Mouse (Mus musculus): Measurements from ENCODE around the gene Gid8.
"Not testable (repeated sequence)": the region's sequence is repeated elsewhere in the genome, so short reads cannot be mapped to it uniquely, and the experiment has no call there.

Gid8 gene

GRCm38 (mm10) chr2:180703175-180703574, 6.7 kb upstream of the Gid8 start:
- H3K36me3 ChIP-seq (ENCODE audit: control insufficient read depth, insufficient read depth, low read length, poor library complexity, severe bottlenecking) = no peaks in the 10 kb centered on the region
- no peaks in the 10 kb centered on the region for H3K27me3 ChIP-seq (ENCODE audit: control insufficient read depth, insufficient read depth, low read length, poor library complexity, severe bottlenecking)
- no peak for DNase-seq (ENCODE audit: low read depth, low spot score)

- no peaks in the 10 kb centered on the region for H3K27me3 ChIP-seq (ENCODE audit: control insufficient read depth, insufficient read depth, low read length, poor library complexity, severe bottlenecking)
- no peaks in the 10 kb centered on the region for H3K36me3 ChIP-seq (ENCODE audit: control insufficient read depth, insufficient read depth, low read length, poor library complexity, severe bottlenecking)
- peak; percentile 51 for DNase-seq (ENCODE audit: low read depth, low spot score)
Measured at GRCm38 (mm10) chr2:180703645-180704359, 6.1 kb upstream of the Gid8 start.

GRCm38 (mm10) chr2:180704591-180704990, 5.3 kb upstream of the Gid8 start:
- H3K36me3 ChIP-seq (ENCODE audit: control insufficient read depth, insufficient read depth, low read length, poor library complexity, severe bottlenecking) = no peaks in the 10 kb centered on the region
- DNase-seq (ENCODE audit: low read depth, low spot score) = no peak

GRCm38 (mm10) chr2:180705066-180705465, 4.9 kb upstream of the Gid8 start:
- DNase-seq (ENCODE audit: low read depth, low spot score) = peak; percentile 62
- no peaks in the 10 kb centered on the region for H3K27me3 ChIP-seq (ENCODE audit: control insufficient read depth, insufficient read depth, low read length, poor library complexity, severe bottlenecking)
- no peaks in the 10 kb centered on the region for H3K36me3 ChIP-seq (ENCODE audit: control insufficient read depth, insufficient read depth, low read length, poor library complexity, severe bottlenecking)

More at GRCm38 (mm10) chr2:180704591-180704990, 5.3 kb upstream of the Gid8 start:
- H3K27me3 ChIP-seq (ENCODE audit: control insufficient read depth, insufficient read depth, low read length, poor library complexity, severe bottlenecking) = no peaks in the 10 kb centered on the region

- no peaks in the 10 kb centered on the region for H3K36me3 ChIP-seq (ENCODE audit: control insufficient read depth, insufficient read depth, low read length, poor library complexity, severe bottlenecking)
- peak; percentile 32 for DNase-seq (ENCODE audit: low read depth, low spot score)
- H3K27me3 ChIP-seq (ENCODE audit: control insufficient read depth, insufficient read depth, low read length, poor library complexity, severe bottlenecking) = no peaks in the 10 kb centered on the region
Measured at GRCm38 (mm10) chr2:180705975-180706374, 3.9 kb upstream of the Gid8 start.

- H3K27me3 ChIP-seq (ENCODE audit: control insufficient read depth, insufficient read depth, low read length, poor library complexity, severe bottlenecking) = no peaks in the 10 kb centered on the region
- no peak for DNase-seq (ENCODE audit: low read depth, low spot score)
- H3K36me3 ChIP-seq (ENCODE audit: control insufficient read depth, insufficient read depth, low read length, poor library complexity, severe bottlenecking) = peaks cover 6% of the 10 kb centered on the region
Measured at GRCm38 (mm10) chr2:180709023-180709922, 644 bp upstream of the Gid8 start.

GRCm38 (mm10) chr2:180710276-180711155, 599 bp downstream of the Gid8 start:
- Histone ChIP-seq H3K27me3 (ENCODE audit: control insufficient read depth, insufficient read depth, low read length, poor library complexity, severe bottlenecking) (no peaks in the 10 kb centered on the region), H3K36me3 (ENCODE audit: control insufficient read depth, insufficient read depth, low read length, poor library complexity, severe bottlenecking) (peaks cover 10% of the 10 kb centered on the region)
- DNase-seq (ENCODE audit: low read depth, low spot score) = peak; percentile 48

GRCm38 (mm10) chr2:180711527-180711926, 1.6 kb downstream of the Gid8 start:
- no peak for DNase-seq (ENCODE audit: low read depth, low spot score)
- Histone ChIP-seq H3K36me3 (ENCODE audit: control insufficient read depth, insufficient read depth, low read length, poor library complexity, severe bottlenecking) (peaks cover 10% of the 10 kb centered on the region), H3K27me3 (ENCODE audit: control insufficient read depth, insufficient read depth, low read length, poor library complexity, severe bottlenecking) (no peaks in the 10 kb centered on the region)

GRCm38 (mm10) chr2:180712037-180712689, 2.2 kb downstream of the Gid8 start:
- DNase-seq (ENCODE audit: low read depth, low spot score) = no peak
- Histone ChIP-seq H3K36me3 (ENCODE audit: control insufficient read depth, insufficient read depth, low read length, poor library complexity, severe bottlenecking) (peaks cover 12% of the 10 kb centered on the region), H3K27me3 (ENCODE audit: control insufficient read depth, insufficient read depth, low read length, poor library complexity, severe bottlenecking) (no peaks in the 10 kb centered on the region)

- not testable (repeated sequence) for H3K27me3 ChIP-seq (ENCODE audit: control insufficient read depth, insufficient read depth, low read length, poor library complexity, severe bottlenecking); DNase-seq (ENCODE audit: low read depth, low spot score)
- peaks cover 12% of the 10 kb centered on the region for H3K36me3 ChIP-seq (ENCODE audit: control insufficient read depth, insufficient read depth, low read length, poor library complexity, severe bottlenecking)
Measured at GRCm38 (mm10) chr2:180722748-180723147, 12.8 kb downstream of the Gid8 start.

GRCm38 (mm10) chr2:180723865-180724264, 13.9 kb downstream of the Gid8 start:
- DNase-seq (ENCODE audit: low read depth, low spot score) = no peak
- Histone ChIP-seq H3K36me3 (ENCODE audit: control insufficient read depth, insufficient read depth, low read length, poor library complexity, severe bottlenecking) (peaks cover 11% of the 10 kb centered on the region), H3K27me3 (ENCODE audit: control insufficient read depth, insufficient read depth, low read length, poor library complexity, severe bottlenecking) (no peaks in the 10 kb centered on the region)

GRCm38 (mm10) chr2:180724585-180725413, 14.9 kb downstream of the Gid8 start, which contains the start of gene Slc17a9:
Gene Slc17a9, plus strand, starts transcription at chr2:180725263.
- no peaks in the 10 kb centered on the region for H3K27me3 ChIP-seq (ENCODE audit: control insufficient read depth, insufficient read depth, low read length, poor library complexity, severe bottlenecking)
- DNase-seq (ENCODE audit: low read depth, low spot score) = peak; percentile 79
- peaks cover 11% of the 10 kb centered on the region for H3K36me3 ChIP-seq (ENCODE audit: control insufficient read depth, insufficient read depth, low read length, poor library complexity, severe bottlenecking)

- H3K27me3 ChIP-seq (ENCODE audit: control insufficient read depth, insufficient read depth, low read length, poor library complexity, severe bottlenecking) = no peaks in the 10 kb centered on the region
- peaks cover 11% of the 10 kb centered on the region; the same call in 1 of the 2 replicates for H3K36me3 ChIP-seq (ENCODE audit: control insufficient read depth, insufficient read depth, low read length, poor library complexity, severe bottlenecking)
- DNase-seq (ENCODE audit: low read depth, low spot score) = no peak
Measured at GRCm38 (mm10) chr2:180725414-180725778, 15.5 kb downstream of the Gid8 start.

All from splenic B cell, adult 2 months (primary cell).